Mouse (Mus musculus) embryonic facial prominence, embryonic 12.5 days (tissue): ENCODE results near the gene Olfr307. TPM values are rescaled to one million over a fixed set of nuclear protein-coding genes. Genes with fewer than 3 reads are reported as not detected.

Experiments used
- microRNA-seq: library from miRNA; unstranded; fragments of <30 nt; microRNA quantifications from one replicate; pipeline ENCODE4, GENCODE M21; 2017
- polyA plus RNA-seq: library from polyadenylated mRNA; unstranded; fragments of >200 nt; fragmentation: Nextera tagmentation; extraction: Ambion mirVana; gene quantifications from 2 replicates; pipeline ENCODE4 v1.2.1, GENCODE M21; 2016

Olfr307 gene
- polyA plus RNA-seq, 1 experiment from 2014 or later: not detected

Small RNA genes lying within 50 kb of the gene (microRNA-seq; reads per million reads assigned to microRNA genes)
- not detected for gene Gm23192

Other genes starting within 250 kb of the Olfr307 start
- gene Vmn2r75, start 165.8 kb downstream of the Olfr307 start, polyA plus RNA-seq: not detected in 2 replicates
- gene Vmn2r76, start 91.3 kb downstream of the Olfr307 start, polyA plus RNA-seq: not detected in 2 replicates
- not detected in 2 replicates for gene Olfr310, start 60.4 kb downstream of the Olfr307 start, polyA plus RNA-seq
- gene Olfr309, start 23.9 kb downstream of the Olfr307 start, polyA plus RNA-seq: not detected in 2 replicates
- not detected in 2 replicates for gene Olfr308, start 12.0 kb downstream of the Olfr307 start, polyA plus RNA-seq
- not detected in 2 replicates for gene Olfr305, start 29.3 kb upstream of the Olfr307 start, polyA plus RNA-seq
- gene Olfr304, start 49.1 kb upstream of the Olfr307 start, polyA plus RNA-seq: not detected in 2 replicates
- gene Olfr303, start 60.2 kb upstream of the Olfr307 start, polyA plus RNA-seq: not detected in 2 replicates
- not detected in 2 replicates for gene Olfr301, start 66.3 kb upstream of the Olfr307 start, polyA plus RNA-seq
- gene Olfr299, start 122.3 kb upstream of the Olfr307 start, polyA plus RNA-seq: 0.04 TPM in 1 of 2 replicates, not detected in the other
- gene Olfr298, start 154.9 kb upstream of the Olfr307 start, polyA plus RNA-seq: not detected in 2 replicates
- not detected in 2 replicates for gene Olfr297, start 182.4 kb upstream of the Olfr307 start, polyA plus RNA-seq
- not detected in 2 replicates for gene Olfr295, start 246.3 kb upstream of the Olfr307 start, polyA plus RNA-seq